Mouse (Mus musculus): ENCODE data around the gene Igf2bp2.

The Igf2bp2 gene

DNA sequence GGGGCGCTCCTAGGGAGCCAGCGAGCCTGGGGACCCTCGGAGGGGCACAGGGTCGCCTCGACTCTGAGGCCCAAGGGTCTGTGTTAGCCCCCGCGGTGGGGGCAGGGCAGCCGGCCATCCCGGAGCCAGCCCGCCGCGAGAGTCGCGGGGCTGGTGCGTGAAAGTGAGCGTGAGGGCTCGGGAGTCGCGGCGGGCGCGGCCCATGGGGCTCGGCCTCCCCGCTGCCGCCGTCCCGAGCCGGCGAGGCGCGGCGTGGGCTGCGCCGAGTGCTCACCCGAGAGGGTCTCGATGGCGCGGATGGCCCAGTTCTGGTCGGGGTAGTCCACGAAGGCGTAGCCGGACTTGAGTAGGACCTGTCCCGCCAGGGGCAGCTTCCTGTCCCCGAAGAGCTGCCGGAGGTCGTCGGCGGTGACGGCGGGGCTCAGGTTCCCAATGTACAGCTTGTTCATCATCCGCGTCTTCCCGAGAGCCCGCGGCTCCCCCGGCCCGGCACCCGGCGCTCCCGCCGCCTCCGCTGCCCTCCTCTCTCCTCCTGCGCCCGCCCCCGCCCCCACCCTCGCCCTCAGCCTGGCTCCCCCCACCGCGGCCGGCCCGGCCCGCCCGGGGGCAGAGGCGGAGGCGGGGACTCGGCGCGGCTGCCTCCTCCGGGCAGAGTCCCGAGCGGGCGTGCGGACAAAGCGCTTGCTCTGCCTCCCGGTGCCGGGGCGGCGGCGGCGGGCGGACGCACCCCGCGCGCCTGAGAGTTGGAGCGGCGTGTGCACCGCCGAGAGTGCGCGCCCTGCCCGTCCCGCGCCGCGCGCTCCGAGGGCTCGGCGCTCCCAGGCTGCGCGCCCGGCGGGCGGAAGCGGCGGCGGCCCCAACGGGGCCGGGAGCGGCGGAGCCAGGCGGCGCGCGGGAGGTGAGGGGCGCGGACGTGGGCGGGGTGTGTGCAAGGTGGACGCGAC is at the start of gene Igf2bp2:
Gene Igf2bp2 (minus strand): TSS at position 788 of the 944 bp plus-strand sequence.
- peak; percentile 72 for DNase-seq (ENCODE audit: low spot score)

DNA sequence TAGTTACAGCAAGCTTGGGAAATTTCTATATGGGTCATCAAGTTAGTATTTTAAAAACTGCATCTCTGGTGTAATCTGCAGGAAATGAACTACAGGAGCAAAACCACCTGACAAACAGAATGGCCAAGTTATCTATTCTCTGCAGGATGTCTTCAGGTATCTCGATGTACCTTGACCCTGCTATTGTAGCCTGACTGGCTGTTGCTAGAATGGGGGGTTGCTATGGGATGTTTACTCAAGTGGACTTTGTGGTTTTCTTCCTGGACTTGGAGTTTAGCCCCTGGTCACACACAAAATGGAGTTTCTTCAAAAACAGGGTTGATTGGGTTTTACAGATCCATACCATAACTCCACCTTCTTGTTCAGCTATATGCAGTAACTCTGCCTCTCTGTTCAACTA is 40.4 kb upstream of the Igf2bp2 start:
- no peak for DNase-seq (ENCODE audit: low spot score)

DNA sequence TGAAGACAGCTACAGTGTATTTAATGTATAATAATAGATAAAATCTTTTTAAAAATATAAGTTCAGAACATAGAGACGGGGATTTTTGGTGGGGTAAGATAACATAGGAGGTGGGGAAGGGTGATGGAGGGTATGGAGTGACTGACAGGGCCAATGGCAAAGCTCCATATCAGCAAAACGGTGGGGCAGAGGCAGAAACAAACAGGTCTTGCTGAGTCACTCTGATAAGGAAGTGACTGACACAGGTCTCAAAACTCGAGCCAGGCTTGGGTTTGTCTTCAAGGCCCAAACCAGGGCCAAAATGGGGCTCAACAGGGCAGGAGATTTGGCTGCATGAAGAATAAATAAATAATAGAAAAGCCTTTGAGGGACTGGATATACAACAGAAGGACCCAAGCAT is 38.8 kb upstream of the Igf2bp2 start:
- DNase-seq (ENCODE audit: low spot score): no peak

DNA sequence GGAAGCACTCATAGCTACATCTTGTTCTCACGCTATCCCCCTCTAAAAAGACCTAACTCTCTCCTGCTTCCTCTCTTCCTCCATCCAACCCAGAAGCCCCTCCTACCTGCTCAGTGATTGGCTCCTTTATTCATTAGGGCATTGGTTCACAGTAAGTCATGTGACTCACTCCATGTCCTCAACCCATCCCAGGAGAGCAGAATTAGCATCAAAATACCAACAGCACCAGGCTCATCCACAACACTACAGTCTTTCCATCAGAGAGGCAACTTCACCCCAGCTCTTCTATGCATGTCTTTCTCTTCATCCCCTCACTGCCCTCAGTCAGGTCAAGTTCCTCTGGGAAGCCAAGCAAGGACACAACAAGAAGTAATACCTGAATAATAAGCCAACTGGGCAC is 37.4 kb upstream of the Igf2bp2 start:
- DNase-seq (ENCODE audit: low spot score): no peak

GRCm38 (mm10) chr16:22187366-22187765 is 24.3 kb upstream of the Igf2bp2 start:
- no peak for DNase-seq (ENCODE audit: low spot score)

DNA sequence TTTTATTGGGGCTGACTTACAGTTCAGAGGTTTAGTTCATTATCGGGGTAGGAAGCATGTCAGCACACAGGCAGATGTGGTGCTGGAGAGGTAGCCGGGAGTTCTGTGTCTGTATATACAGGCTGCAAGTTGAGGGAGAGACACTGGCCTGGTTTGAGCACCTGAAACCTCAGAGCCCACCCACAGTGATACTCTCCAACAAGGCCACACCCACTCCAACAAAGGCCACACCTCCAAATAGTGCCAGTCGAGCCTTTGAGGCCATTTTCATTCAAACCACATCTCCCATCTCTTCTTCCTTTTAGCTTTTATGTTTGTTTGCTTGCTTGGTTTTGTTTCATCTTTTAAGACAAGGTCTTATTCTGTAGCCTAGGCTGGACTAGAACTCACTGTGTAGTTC is 22.3 kb upstream of the Igf2bp2 start:
- no peak for DNase-seq (ENCODE audit: low spot score)

- no peak for DNase-seq (ENCODE audit: low spot score)
Observed at GRCm38 (mm10) chr16:22184113-22184512, 21.0 kb upstream of the Igf2bp2 start.

- DNase-seq (ENCODE audit: low spot score): no peak
Observed at GRCm38 (mm10) chr16:22182286-22182685, 19.2 kb upstream of the Igf2bp2 start.

DNA sequence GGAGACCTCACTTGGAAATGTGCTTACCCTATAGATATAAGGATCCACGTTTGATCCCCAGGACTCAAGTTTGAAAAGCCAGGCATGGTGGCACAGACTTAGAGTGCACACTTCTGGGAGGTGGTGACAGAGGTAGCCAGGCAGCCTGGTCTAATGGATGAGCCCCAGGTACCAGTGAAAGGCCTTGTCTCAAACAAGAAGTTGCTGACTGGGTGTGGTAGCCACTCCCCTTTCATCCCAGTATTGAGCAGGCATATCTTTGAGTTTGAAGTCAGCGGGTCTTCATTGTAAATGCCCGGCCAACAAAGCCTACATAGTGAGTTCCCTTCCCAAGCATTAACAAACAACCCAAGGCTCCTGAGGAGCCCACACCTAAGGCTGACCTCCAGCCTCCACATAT is 15.7 kb upstream of the Igf2bp2 start:
- no peak for DNase-seq (ENCODE audit: low spot score)

DNA sequence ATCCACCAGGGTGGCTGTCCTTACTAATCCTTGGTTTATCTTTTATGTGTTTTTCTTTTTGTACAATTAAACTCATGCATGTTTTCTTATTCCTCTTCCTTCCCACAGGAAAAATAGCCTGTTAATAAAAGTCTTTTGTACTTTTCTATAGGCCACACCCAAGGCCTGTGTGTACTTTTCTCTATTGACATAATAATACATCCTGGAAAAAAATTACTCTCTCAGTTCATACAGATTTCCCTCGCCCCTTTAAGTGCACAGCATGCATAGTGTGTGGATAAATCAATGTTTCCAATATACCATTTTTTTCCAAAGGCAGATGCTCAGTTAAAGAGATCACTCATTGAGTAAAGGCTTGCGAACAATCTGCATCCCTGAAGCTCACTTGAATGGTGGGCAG is 14.9 kb upstream of the Igf2bp2 start:
- no peak for DNase-seq (ENCODE audit: low spot score)

DNA sequence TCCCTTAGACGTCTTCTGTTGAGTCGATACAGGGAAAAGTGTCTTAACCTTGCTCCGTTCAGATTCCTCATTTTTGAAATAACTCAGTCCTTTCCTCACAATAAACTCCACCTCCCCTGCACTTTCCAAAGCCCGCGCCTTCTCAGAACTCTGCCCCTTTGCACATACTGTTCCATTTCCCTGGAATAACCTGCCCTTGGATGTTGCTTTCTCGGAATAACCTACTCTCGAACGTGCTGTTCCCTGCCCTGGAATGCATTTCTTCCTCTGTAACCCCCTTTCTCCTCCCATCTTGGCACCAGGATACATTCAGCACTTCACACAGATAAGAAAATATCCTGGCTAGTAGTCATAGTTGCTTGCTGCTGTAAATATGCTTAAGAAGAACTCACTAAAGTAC is 5.6 kb upstream of the Igf2bp2 start:
- no peak for DNase-seq (ENCODE audit: low spot score)

- no peak for DNase-seq (ENCODE audit: low spot score)
Observed at GRCm38 (mm10) chr16:22165556-22165955, 2.5 kb upstream of the Igf2bp2 start.

- no peak for DNase-seq (ENCODE audit: low spot score)
Observed at GRCm38 (mm10) chr16:22164446-22164845, 1.3 kb upstream of the Igf2bp2 start.

DNA sequence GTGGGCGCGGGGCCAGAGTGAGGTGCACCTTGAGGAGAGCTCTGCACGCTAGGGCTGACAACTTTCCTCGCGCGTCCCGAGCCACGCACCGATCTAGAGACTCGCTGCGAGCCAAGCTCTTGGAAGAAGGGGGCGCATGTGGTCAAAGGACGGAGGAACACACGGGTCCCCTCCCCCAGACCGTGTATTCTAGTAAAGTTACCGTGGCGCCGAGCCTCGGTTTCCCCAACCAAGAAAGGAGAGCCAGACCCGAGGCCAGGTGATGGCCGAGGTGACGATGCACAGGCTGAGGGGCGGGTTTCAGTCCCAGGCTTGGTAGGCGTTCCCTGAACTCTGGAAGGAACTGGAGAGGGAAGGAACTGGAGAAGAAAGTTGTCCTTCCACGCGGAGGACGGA is 355 bp upstream of the Igf2bp2 start:
- no peak for DNase-seq (ENCODE audit: low spot score)

- no peak for DNase-seq (ENCODE audit: low spot score)
Observed at GRCm38 (mm10) chr16:22162066-22162511, 1.0 kb downstream of the Igf2bp2 start.

GRCm38 (mm10) chr16:22161351-22162065 is 1.6 kb downstream of the Igf2bp2 start:
- peak; percentile 16 for DNase-seq (ENCODE audit: low spot score)

GRCm38 (mm10) chr16:22160386-22161145 is 2.5 kb downstream of the Igf2bp2 start:
- no peak for DNase-seq (ENCODE audit: low spot score)

DNA sequence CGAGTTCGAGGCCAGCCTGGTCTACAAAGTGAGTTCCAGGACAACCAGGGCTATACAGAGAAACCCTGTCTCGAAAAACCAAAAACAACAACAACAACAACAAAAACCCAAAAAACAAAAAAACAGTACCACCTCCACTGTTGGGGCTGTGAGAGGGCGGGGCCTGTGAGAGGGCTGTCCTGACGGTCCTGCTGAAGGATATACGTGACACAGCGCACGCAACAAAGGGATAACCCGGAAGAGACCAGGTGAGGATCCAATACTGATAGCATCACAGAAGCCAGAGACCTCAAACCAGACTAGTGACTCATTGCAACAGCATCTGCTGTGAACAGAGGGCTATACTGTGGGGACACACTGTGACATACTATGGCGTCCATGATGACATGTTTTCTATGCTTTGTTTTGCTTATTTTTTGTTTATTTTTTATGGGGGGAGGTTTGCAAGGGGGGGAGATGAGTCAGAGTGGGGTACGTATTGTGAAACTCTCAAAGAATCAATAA is 10.1 kb downstream of the Igf2bp2 start:
- DNase-seq (ENCODE audit: low spot score): no peak

DNA sequence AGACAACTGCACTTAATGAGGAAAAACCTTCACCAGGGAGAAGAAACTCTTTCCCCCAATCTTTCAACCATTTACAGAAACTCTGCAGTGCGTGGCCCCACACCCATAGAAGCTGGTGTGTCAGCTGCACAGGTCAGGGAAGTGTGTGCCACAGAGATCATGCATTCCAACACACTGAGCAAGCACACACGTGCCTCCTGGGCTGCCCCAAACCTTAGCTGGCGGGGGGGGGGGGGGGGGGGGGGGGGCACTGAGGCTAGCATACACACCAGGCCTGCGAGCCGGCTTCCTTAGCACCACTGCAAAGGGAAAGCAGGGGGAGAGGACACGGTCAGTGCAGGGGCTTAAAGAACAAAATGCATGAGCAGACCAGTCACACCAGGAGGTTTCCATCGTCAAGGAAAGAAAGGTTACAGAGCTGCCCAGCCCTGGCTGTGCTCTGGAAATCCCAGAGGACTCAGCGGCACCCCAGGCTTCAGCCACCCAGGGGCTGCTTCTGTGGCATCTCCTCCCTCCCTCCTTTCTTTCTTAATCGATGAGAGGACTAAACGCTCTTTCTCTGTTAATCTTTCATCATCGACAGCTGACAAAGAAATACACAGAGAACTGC is 11.3 kb downstream of the Igf2bp2 start:
- no peak for DNase-seq (ENCODE audit: low spot score)

- no peak for DNase-seq (ENCODE audit: low spot score)
Observed at GRCm38 (mm10) chr16:22150421-22150820, 12.7 kb downstream of the Igf2bp2 start.

- no peak for DNase-seq (ENCODE audit: low spot score)
Observed at GRCm38 (mm10) chr16:22149659-22150345, 13.3 kb downstream of the Igf2bp2 start.

Measured in ovary, postnatal 36 days (tissue).